Mouse (Mus musculus) liver, postnatal 0 days (tissue): ENCODE data around the gene Ear1.
"Not testable (repeated sequence)": the region's sequence is repeated elsewhere in the genome, so short reads cannot be mapped to it uniquely, and the experiment has no call there.

Experiments
- CTCF ChIP-seq: sonication (generic); IDR thresholded peaks from 2 replicates; pipeline ENCODE4 v1.5.1; 2016; ENCODE audit warnings: antibody characterized with exemption, low read depth
- EP300 ChIP-seq: IDR thresholded peaks from 2 replicates; pipeline ENCODE4 v1.6.1; 2016; ENCODE audit warnings: antibody characterized with exemption, low read depth, mild to moderate bottlenecking

DNA sequence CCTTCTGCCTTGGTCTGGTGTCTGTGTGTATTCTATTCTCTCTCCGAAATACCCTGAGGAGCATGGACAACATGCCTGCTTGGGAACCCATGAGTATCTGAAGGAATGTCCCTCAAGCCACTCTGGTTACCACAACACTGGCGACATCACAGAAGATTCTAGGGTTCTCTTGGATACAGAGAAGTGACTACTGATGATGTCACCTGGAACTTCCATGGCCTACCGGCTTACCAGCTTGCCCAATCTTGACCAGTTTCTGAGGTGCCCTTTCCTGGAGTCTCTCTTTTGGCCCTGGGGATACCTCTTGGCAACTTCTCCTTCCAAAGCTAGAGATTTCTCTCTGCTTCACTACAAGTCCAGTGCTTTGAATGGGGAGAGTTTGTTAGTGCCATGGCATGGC lies 90.7 kb downstream of the Ear1 start, which contains the start of gene Gm8180:
- not testable (repeated sequence) for TF ChIP-seq CTCF, EP300
